Comparison of ENCODE assay signal across 8 mouse cellular contexts in the genomic region with DNA sequence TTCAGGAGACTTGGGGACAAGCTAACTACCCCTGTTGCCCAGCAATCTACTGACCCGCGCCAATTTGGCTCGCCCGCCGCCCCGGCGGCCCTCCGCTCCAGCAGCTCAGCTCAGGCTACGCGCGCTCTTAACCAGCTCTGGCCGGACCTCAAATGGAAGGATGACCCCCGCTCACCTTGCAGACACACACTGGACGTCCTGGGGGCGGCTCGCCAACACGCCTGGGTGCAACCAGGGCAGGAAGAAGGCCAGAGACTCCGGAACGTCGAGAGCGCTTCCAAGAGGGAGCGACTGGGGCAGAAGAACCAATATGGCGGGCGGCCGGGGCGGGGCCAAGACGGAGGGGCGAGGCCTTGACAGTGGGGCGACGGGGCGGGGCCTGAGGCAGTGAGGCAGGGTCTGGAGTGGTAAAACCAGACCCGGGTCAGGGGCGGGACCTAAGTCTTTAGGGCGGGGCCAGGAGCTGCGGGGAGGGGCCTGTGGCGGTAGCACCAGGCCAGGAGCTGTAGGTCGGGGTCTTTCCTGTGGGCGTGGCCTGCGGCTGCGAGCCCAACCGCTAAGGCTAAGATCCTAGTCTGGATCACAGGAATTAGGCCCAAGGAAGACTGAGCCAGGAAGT. TPM values are rescaled to one million over a fixed set of nuclear protein-coding genes. Genes with fewer than 3 reads are reported as not detected.
A peak's percentile ranks its signal among the peaks of the same experiment; 100 is the strongest.
DNase-seq lines count a peak whose midpoint lies in the region; ATAC-seq and TF ChIP-seq lines count a peak whose summit lies in the region.

Rab9 (minus strand) TSS at position 503 of the 619 bp plus-strand sequence.

- peak within 1 kb of the TSS; percentile 64 for H3K4me3 ChIP-seq in embryonic facial prominence, embryonic 13.5 days
- peak within 1 kb of the TSS; percentile 61 for H3K4me3 ChIP-seq in heart, adult 2 months
- H3K4me3 ChIP-seq in limb, embryonic 14.5 days (replicated peaks; ENCODE audit: low read length) = peak within 1 kb of the TSS; percentile 63
- H3K4me3 ChIP-seq in midbrain, postnatal 0 days (ENCODE audit: low read depth, low read length) = peak within 1 kb of the TSS; percentile 54

- no peak for TF ChIP-seq CTCF in heart, adult 2 months (IDR thresholded peaks at IDR 0.05)
- TF ChIP-seq CTCF in midbrain, postnatal 0 days (IDR thresholded peaks at IDR 0.05) = no peak

- peak; percentile 96 for ATAC-seq in embryonic facial prominence, embryonic 13.5 days (ENCODE audit: insufficient number of reproducible peaks, insufficient read depth, low FRiP score, low TSS enrichment, low read depth)
- ATAC-seq in limb, embryonic 14.5 days (ENCODE audit: low FRiP score, low read depth) = peak; percentile 98
- ATAC-seq in midbrain, postnatal 0 days (ENCODE audit: low FRiP score) = peak; percentile 99

- H3K36me3 ChIP-seq in embryonic facial prominence, embryonic 13.5 days = no peaks in the 10 kb centered on the region
- peaks cover 9% of the 10 kb centered on the region for H3K36me3 ChIP-seq in heart, adult 2 months (ENCODE audit: control insufficient read depth, insufficient read depth, low read length)
- H3K36me3 ChIP-seq in limb, embryonic 14.5 days (ENCODE audit: control insufficient read depth, insufficient read depth, low read length) = peaks cover 4% of the 10 kb centered on the region; the same call in 1 of the 2 replicates
- H3K36me3 ChIP-seq in midbrain, postnatal 0 days (ENCODE audit: insufficient read depth, low read length) = no peaks in the 10 kb centered on the region

- peak; percentile 68 for TF ChIP-seq POLR2A in heart, adult 2 months (IDR thresholded peaks at IDR 0.05; ENCODE audit: insufficient read depth, low read depth, low read length)
- TF ChIP-seq POLR2A in limb, embryonic 14.5 days (IDR thresholded peaks at IDR 0.05; ENCODE audit: borderline replicate concordance, extremely low read depth, insufficient read depth, insufficient read length) = no peak

- no peaks in the 10 kb centered on the region for H3K9me3 ChIP-seq in embryonic facial prominence, embryonic 13.5 days
- H3K9me3 ChIP-seq in limb, embryonic 14.5 days (ENCODE audit: control insufficient read depth, low read length) = no peaks in the 10 kb centered on the region
- H3K9me3 ChIP-seq in midbrain, postnatal 0 days (ENCODE audit: low read length) = no peaks in the 10 kb centered on the region

- DNase-seq in 3134 (ENCODE audit: extremely low read depth, insufficient read length, low spot score) = peak; percentile 96
- peak; percentile 94 to 97 for DNase-seq in adrenal gland, postnatal 36 days
- peak; percentile 92 to 93 for DNase-seq in heart, adult 2 months
- peak; percentile 92 to 94 for DNase-seq in kidney, adult 8-10 months
- peak; percentile 94 for DNase-seq in limb, embryonic 14.5 days (ENCODE audit: low spot score)
- peak; percentile 94 for DNase-seq in midbrain, postnatal 0 days (ENCODE audit: low spot score)
- DNase-seq in spleen, postnatal 14 days (ENCODE audit: low spot score in 2 of 2) = peak; percentile 83

- H3K9ac ChIP-seq in embryonic facial prominence, embryonic 13.5 days = peak within 1 kb of the TSS; percentile 80
- peak within 1 kb of the TSS; percentile 99 for H3K9ac ChIP-seq in heart, adult 2 months (ENCODE audit: low read depth, low read length)
- peak within 1 kb of the TSS; percentile 70 for H3K9ac ChIP-seq in limb, embryonic 14.5 days (ENCODE audit: low read depth, low read length, severe bottlenecking)
- peak within 1 kb of the TSS; percentile 68 for H3K9ac ChIP-seq in midbrain, postnatal 0 days (replicated peaks; ENCODE audit: low read length, poor library complexity, severe bottlenecking)

- peaks cover 9% of the 10 kb centered on the region; the same call in 1 of the 2 replicates for H3K27me3 ChIP-seq in embryonic facial prominence, embryonic 13.5 days
- H3K27me3 ChIP-seq in heart, adult 2 months (ENCODE audit: control insufficient read depth, insufficient read depth, low read length) = no peaks in the 10 kb centered on the region
- no peaks in the 10 kb centered on the region for H3K27me3 ChIP-seq in limb, embryonic 14.5 days (ENCODE audit: control insufficient read depth, insufficient read depth, low read length)
- no peaks in the 10 kb centered on the region for H3K27me3 ChIP-seq in midbrain, postnatal 0 days (ENCODE audit: insufficient read depth, low read length)

- 22% methylated on average over 41 of the region's 41 CpGs for WGBS in embryonic facial prominence, embryonic 13.5 days
- WGBS in heart, adult 2 months = 10% methylated on average over 39 of the region's 41 CpGs
- 17% methylated on average over 26 of the region's 41 CpGs for WGBS in limb, embryonic 14.5 days
- WGBS in midbrain, postnatal 0 days = 17% methylated on average over 40 of the region's 41 CpGs

- peak within 1 kb of the TSS; percentile 83 for H3K27ac ChIP-seq in embryonic facial prominence, embryonic 13.5 days
- H3K27ac ChIP-seq in heart, adult 2 months = peak within 1 kb of the TSS; percentile 75
- H3K27ac ChIP-seq in limb, embryonic 14.5 days (replicated peaks; ENCODE audit: low read depth, low read length) = peak within 1 kb of the TSS; percentile 84; the same call in 1 of the 2 replicates
- peak within 1 kb of the TSS; percentile 76 for H3K27ac ChIP-seq in midbrain, postnatal 0 days (ENCODE audit: low read depth, low read length)

- H3K4me1 ChIP-seq in embryonic facial prominence, embryonic 13.5 days = peaks cover 10% of the 10 kb centered on the region; the same call in 1 of the 2 replicates
- no peaks in the 10 kb centered on the region for H3K4me1 ChIP-seq in heart, adult 2 months (ENCODE audit: control insufficient read depth, insufficient read depth, low read length)
- no peaks in the 10 kb centered on the region for H3K4me1 ChIP-seq in limb, embryonic 14.5 days (ENCODE audit: control insufficient read depth, insufficient read depth, low read length)
- no peaks in the 10 kb centered on the region for H3K4me1 ChIP-seq in midbrain, postnatal 0 days (ENCODE audit: insufficient read depth, low read length)

- no peak for TF ChIP-seq EP300 in heart, adult 2 months (IDR thresholded peaks at IDR 0.05; ENCODE audit: insufficient read depth, low read depth, low read length)

- H3K79me2 ChIP-seq in heart, adult 2 months (replicated peaks; ENCODE audit: control insufficient read depth, insufficient read depth, low read length) = no peaks in the 10 kb centered on the region; the same call in 1 of the 2 replicates

- peak within 1 kb of the TSS; percentile 59 for H3K4me2 ChIP-seq in embryonic facial prominence, embryonic 13.5 days
- H3K4me2 ChIP-seq in limb, embryonic 14.5 days (replicated peaks; ENCODE audit: low read depth, low read length, severe bottlenecking) = peak within 1 kb of the TSS; percentile 51
- H3K4me2 ChIP-seq in midbrain, postnatal 0 days (ENCODE audit: low read depth, low read length, poor library complexity, severe bottlenecking) = peak within 1 kb of the TSS; percentile 57

- intact Hi-C loops in heart, adult 2 months (cut with DNase I) = loop anchor here (1.0 to 5.0 kb wide), 2 partner anchors 31 to 37 kb away; partner anchors contain the start of genes Ofd1 and Trappc2

RNA-seq across cellular contexts. Expression of gene Rab9, which starts in this region (rescaled TPM):
- total RNA-seq in adrenal gland, postnatal 36 days (2021) = 10 to 100 TPM; 46.2 to 54.3 TPM
- 60.7 and 64.4 TPM in 2 replicates for polyA plus RNA-seq in embryonic facial prominence, embryonic 13.5 days (2015; fragmentation: Nextera tagmentation; extraction: Ambion mirVana)
- total RNA-seq in heart, adult 2 months (2021) = 10 to 100 TPM; 21.9 to 25.8 TPM
- polyA plus RNA-seq in heart, adult 2 months (2012; rRNA removed) = 8.3 and 13.7 TPM in 2 replicates
- polyA plus RNA-seq in limb, embryonic 14.5 days (2012; rRNA removed) = 25.2 and 32.3 TPM in 2 replicates
- polyA plus RNA-seq in limb, embryonic 14.5 days (2014; fragmentation: Nextera tagmentation; extraction: Ambion mirVana) = 63.1 and 65.8 TPM in 2 replicates
- total RNA-seq in midbrain, postnatal 0 days (2014; rRNA removed) = 40.3 and 41.4 TPM in 2 replicates
- polyA plus RNA-seq in midbrain, postnatal 0 days (2015; fragmentation: Nextera tagmentation; extraction: Ambion mirVana) = 54.6 and 56.7 TPM in 2 replicates

Comparison
In these comparisons a context has a peak if more than half of its experiments do, and no peak if none do; other contexts are left out.
1. Peak in every context shown above with its lines: DNase-seq, ATAC-seq, H3K4me3 ChIP-seq and H3K27ac ChIP-seq.